Mouse (Mus musculus) brain, embryonic 14.5 days (tissue): ENCODE measurements around the gene Atp5e.

Source experiments
- CTCF ChIP-seq: fragments of 200-500 bp; IDR thresholded peaks from 2 replicates; pipeline ENCODE4 v1.5.1; 2012; ENCODE audit warnings: inconsistent platforms, mild to moderate bottlenecking, moderate library complexity, borderline replicate concordance; ENCODE audit not compliant: insufficient read depth, insufficient read length; ENCODE audit errors: extremely low read depth
- POLR2A ChIP-seq: fragments of 200-500 bp; IDR thresholded peaks from 2 replicates; pipeline ENCODE4 v1.6.1; 2012; ENCODE audit warnings: mild to moderate bottlenecking, inconsistent platforms, borderline replicate concordance; ENCODE audit not compliant: poor library complexity, insufficient read depth, insufficient read length, severe bottlenecking; ENCODE audit errors: extremely low read depth

GRCm38 (mm10) chr2:174424301-174425085 lies 39.4 kb downstream of the Atp5e start:
- TF ChIP-seq POLR2A (no peak), CTCF (no peak)
